Mouse (Mus musculus): ENCODE data around the gene Cdhr2. TPM values are rescaled to one million over a fixed set of nuclear protein-coding genes. Genes with fewer than 3 reads are reported as not detected.

Cdhr2 gene
- polyA plus RNA-seq, 1 experiment: 0.29 TPM

GRCm38 (mm10) chr13:54756156-54756712, 55.0 kb downstream of the Cdhr2 start:
- Histone ChIP-seq H3K4me1 (ENCODE audit: control insufficient read depth, insufficient read depth, low read length) (peaks cover 34% of the 10 kb centered on the region), H3K4me3 (ENCODE audit: insufficient read depth, low read length) (no peak overlapping the region), H3K27ac (ENCODE audit: insufficient read depth, low read length) (peak overlapping the region; percentile 54)
- no peak for TF ChIP-seq POLR2A (IDR thresholded peaks at IDR 0.05; ENCODE audit: extremely low read depth, insufficient read depth, low read length)
- no peak for TF ChIP-seq CTCF (IDR thresholded peaks at IDR 0.05; ENCODE audit: extremely low read depth, insufficient read depth, low read length)

DNA sequence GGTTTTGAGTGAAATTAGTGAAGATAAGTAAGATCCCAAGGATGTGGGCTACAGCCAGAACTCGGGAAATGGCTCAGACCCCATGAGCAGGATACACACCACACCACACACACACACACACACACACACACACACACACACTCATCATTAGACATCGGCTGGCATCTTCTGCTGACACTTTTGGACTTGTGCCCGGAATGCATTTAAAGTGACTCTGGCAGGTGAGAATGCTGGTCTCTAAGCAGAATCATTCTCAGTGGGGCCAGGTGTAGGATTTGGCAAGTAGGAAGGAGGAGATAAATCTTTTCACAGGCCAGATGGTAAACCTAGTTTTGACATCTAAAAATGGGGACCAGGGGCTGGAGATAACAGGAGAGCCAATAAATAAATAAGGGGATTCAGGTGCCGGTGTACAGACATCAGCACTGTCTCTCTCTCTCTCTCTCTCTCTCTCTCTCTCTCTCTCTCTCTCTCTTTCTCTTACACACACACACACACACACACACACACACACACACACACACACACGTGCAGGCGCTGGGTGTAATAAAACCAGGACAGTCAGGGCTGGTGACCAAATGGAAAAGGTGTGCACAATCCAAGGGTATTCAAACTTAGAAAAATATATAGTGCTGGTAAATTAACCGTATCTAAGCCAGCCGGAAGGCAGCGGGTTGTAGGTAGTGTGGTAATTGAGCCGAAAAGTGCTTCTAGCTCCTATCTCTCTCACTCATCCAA, 56.0 kb downstream of the Cdhr2 start:
- peaks cover 29% of the 10 kb centered on the region for H3K4me1 ChIP-seq (ENCODE audit: control insufficient read depth, insufficient read depth, low read length)
- TF ChIP-seq CTCF (IDR thresholded peaks at IDR 0.05; ENCODE audit: extremely low read depth, insufficient read depth, low read length) (no peak), POLR2A (IDR thresholded peaks at IDR 0.05; ENCODE audit: extremely low read depth, insufficient read depth, low read length) (no peak)
- peak overlapping the region; percentile 13 for H3K4me3 ChIP-seq (ENCODE audit: insufficient read depth, low read length)
- peak overlapping the region; percentile 85 for H3K27ac ChIP-seq (ENCODE audit: insufficient read depth, low read length)

DNA sequence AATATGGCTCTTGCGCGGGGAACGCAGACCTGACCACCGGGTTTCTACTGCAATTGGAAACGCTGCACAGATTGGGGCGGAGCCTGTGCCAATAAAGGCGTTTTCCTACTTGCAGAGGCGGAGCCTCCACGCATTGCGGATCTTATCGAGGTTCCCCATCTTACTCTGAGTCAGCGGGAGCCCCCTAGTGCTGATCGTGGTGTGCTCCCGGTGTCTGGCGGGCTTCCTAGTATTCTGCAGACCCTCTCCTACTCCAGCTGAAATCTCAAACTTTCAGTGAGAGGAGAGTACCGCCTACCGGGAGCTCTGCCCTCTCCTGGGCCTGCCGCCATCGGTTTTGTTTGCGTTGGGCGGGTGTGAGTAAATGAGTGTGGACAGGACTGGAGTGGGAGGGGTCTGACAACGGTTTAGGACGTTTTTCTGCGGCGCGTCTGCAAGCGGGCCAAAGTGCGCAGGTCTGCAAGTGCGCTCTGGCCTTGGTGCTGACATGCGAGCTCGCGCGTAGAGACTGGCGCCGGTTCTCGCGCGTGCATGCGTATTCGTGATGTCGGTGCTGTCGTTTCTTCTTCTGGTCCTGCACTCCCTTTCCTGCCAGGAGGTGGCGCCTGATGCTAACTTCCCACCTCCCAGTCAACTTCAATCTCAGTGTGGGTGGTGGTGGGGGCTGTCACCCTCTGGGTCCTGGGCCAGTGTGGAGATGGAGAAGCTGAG, 56.9 kb downstream of the Cdhr2 start:
- TF ChIP-seq POLR2A (IDR thresholded peaks at IDR 0.05; ENCODE audit: extremely low read depth, insufficient read depth, low read length): peak; percentile 89
- peak; percentile 81 for TF ChIP-seq CTCF (IDR thresholded peaks at IDR 0.05; ENCODE audit: extremely low read depth, insufficient read depth, low read length)
- peaks cover 24% of the 10 kb centered on the region for H3K4me1 ChIP-seq (ENCODE audit: control insufficient read depth, insufficient read depth, low read length)
- peak overlapping the region; percentile 85 for H3K27ac ChIP-seq (ENCODE audit: insufficient read depth, low read length)
- H3K4me3 ChIP-seq (ENCODE audit: insufficient read depth, low read length): peak overlapping the region; percentile 13

GRCm38 (mm10) chr13:54758756-54759470, 57.7 kb downstream of the Cdhr2 start:
- Histone ChIP-seq H3K27ac (ENCODE audit: insufficient read depth, low read length) (peak overlapping the region; percentile 47; the same call in 1 of the 2 replicates), H3K4me3 (ENCODE audit: insufficient read depth, low read length) (no peak overlapping the region; the same call in 1 of the 2 replicates), H3K4me1 (ENCODE audit: control insufficient read depth, insufficient read depth, low read length) (peaks cover 17% of the 10 kb centered on the region)
- TF ChIP-seq CTCF (IDR thresholded peaks at IDR 0.05; ENCODE audit: extremely low read depth, insufficient read depth, low read length): no peak
- no peak for TF ChIP-seq POLR2A (IDR thresholded peaks at IDR 0.05; ENCODE audit: extremely low read depth, insufficient read depth, low read length)

- no peak overlapping the region for H3K4me3 ChIP-seq (ENCODE audit: insufficient read depth, low read length)
- peak overlapping the region; percentile 30 for H3K27ac ChIP-seq (ENCODE audit: insufficient read depth, low read length)
- TF ChIP-seq POLR2A (IDR thresholded peaks at IDR 0.05; ENCODE audit: extremely low read depth, insufficient read depth, low read length) (peak; percentile 37; the same call in 1 of the 2 replicates), CTCF (IDR thresholded peaks at IDR 0.05; ENCODE audit: extremely low read depth, insufficient read depth, low read length) (no peak)
- peaks cover 16% of the 10 kb centered on the region for H3K4me1 ChIP-seq (ENCODE audit: control insufficient read depth, insufficient read depth, low read length)
Measured at GRCm38 (mm10) chr13:54759496-54759895, 58.2 kb downstream of the Cdhr2 start.

DNA sequence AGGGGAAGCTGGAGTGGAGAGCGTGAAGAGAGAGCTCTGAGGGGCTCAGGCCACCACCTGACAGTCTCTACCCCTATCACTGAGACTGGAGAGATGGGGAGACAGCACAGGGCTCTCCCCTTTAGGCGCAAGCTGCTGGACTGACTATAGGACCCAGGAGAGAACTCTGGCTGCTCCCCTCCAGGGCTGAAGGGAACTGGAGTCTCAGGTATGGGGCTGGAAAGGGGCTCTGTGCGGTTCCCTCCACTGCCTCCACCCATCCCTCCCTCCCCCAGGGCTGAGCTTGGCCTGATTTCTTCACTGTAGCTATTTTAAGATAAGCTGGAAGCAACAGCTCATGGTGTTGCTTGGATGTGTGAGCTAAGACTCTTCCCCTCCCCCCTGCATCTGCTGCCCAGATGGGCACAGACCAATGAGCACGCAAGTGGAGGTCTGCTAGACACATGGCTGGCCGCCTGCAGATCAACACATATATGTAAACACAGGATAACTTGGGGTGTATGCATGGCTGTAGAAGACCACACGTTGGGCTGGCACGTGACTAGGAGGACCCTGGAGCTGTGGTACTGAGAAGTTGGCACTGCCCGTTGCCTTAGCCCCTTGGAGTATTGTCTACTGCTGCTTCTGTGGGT, 59.0 kb downstream of the Cdhr2 start:
- Histone ChIP-seq H3K4me3 (ENCODE audit: insufficient read depth, low read length) (no peak overlapping the region), H3K27ac (ENCODE audit: insufficient read depth, low read length) (peak overlapping the region; percentile 73), H3K4me1 (ENCODE audit: control insufficient read depth, insufficient read depth, low read length) (peaks cover 13% of the 10 kb centered on the region)
- TF ChIP-seq POLR2A (IDR thresholded peaks at IDR 0.05; ENCODE audit: extremely low read depth, insufficient read depth, low read length) (peak; percentile 53), CTCF (IDR thresholded peaks at IDR 0.05; ENCODE audit: extremely low read depth, insufficient read depth, low read length) (no peak)

- H3K4me1 ChIP-seq (ENCODE audit: control insufficient read depth, insufficient read depth, low read length): peaks cover 11% of the 10 kb centered on the region
- H3K4me3 ChIP-seq (ENCODE audit: insufficient read depth, low read length): no peak overlapping the region
- peak overlapping the region; percentile 73 for H3K27ac ChIP-seq (ENCODE audit: insufficient read depth, low read length)
- TF ChIP-seq CTCF (IDR thresholded peaks at IDR 0.05; ENCODE audit: extremely low read depth, insufficient read depth, low read length): no peak
- TF ChIP-seq POLR2A (IDR thresholded peaks at IDR 0.05; ENCODE audit: extremely low read depth, insufficient read depth, low read length): no peak
Measured at GRCm38 (mm10) chr13:54760906-54761305, 59.6 kb downstream of the Cdhr2 start.

- H3K4me1 ChIP-seq (ENCODE audit: control insufficient read depth, insufficient read depth, low read length): peaks cover 4% of the 10 kb centered on the region; the same call in 1 of the 2 replicates
- peak overlapping the region; percentile 96 for H3K4me3 ChIP-seq (ENCODE audit: insufficient read depth, low read length)
- TF ChIP-seq CTCF (IDR thresholded peaks at IDR 0.05; ENCODE audit: extremely low read depth, insufficient read depth, low read length) (no peak), POLR2A (IDR thresholded peaks at IDR 0.05; ENCODE audit: extremely low read depth, insufficient read depth, low read length) (0 out of 2 replicates have a peak, but pooled peaks have one; percentile 20)
- peak overlapping the region; percentile 79 for H3K27ac ChIP-seq (ENCODE audit: insufficient read depth, low read length)
Measured at GRCm38 (mm10) chr13:54765281-54766191, 64.3 kb downstream of the Cdhr2 start.

Data from cortical plate, adult 2 months (tissue).